Mouse (Mus musculus): Measurements from ENCODE around the gene Eml2. TPM values are rescaled to one million over a fixed set of nuclear protein-coding genes. Genes with fewer than 3 reads are reported as not detected.
A peak's percentile ranks its signal among the peaks of the same experiment; 100 is the strongest.
"Not testable (repeated sequence)": the region's sequence is repeated elsewhere in the genome, so short reads cannot be mapped to it uniquely, and the experiment has no call there.

The Eml2 gene
- total RNA-seq (2021) = 100 to 1,000 TPM; 125 to 133 TPM

- DNase-seq (ENCODE audit: low spot score in 2 of 2) = peak; percentile 87 to 94
- intact Hi-C loops (cut with DNase I) = loop anchor here (5.0 kb wide), 2 partner anchors 51 to 126 kb away; partner anchors contain the start of gene Opa3
Measured at GRCm38 (mm10) chr7:19175708-19176515, at the start of gene Eml2. Gene Eml2 (plus strand): TSS chr7:19176421.

- no peak for DNase-seq (ENCODE audit: low spot score in 2 of 2)
- intact Hi-C loops (cut with DNase I) = no loop called here
Measured at GRCm38 (mm10) chr7:19127744-19128143, 48.5 kb upstream of the Eml2 start.

GRCm38 (mm10) chr7:19129396-19129795, 46.8 kb upstream of the Eml2 start:
- no peak for DNase-seq (ENCODE audit: low spot score in 2 of 2)

GRCm38 (mm10) chr7:19130657-19131056, 45.6 kb upstream of the Eml2 start:
- intact Hi-C loops (cut with DNase I) = no loop called here
- no peak for DNase-seq (ENCODE audit: low spot score in 2 of 2)

More at GRCm38 (mm10) chr7:19129396-19129795, 46.8 kb upstream of the Eml2 start:
- intact Hi-C loops (cut with DNase I) = no loop called here

GRCm38 (mm10) chr7:19131324-19131848, 44.8 kb upstream of the Eml2 start:
- DNase-seq (ENCODE audit: low spot score in 2 of 2) = peak; percentile 97 to 99
- intact Hi-C loops (cut with DNase I) = no loop called here

- DNase-seq (ENCODE audit: low spot score in 2 of 2) = no peak
- intact Hi-C loops (cut with DNase I) = no loop called here
Measured at GRCm38 (mm10) chr7:19136168-19136567, 40.1 kb upstream of the Eml2 start.

- DNase-seq (ENCODE audit: low spot score in 2 of 2) = peak; percentile 62 to 80
- intact Hi-C loops (cut with DNase I) = no loop called here
Measured at GRCm38 (mm10) chr7:19136673-19137334, 39.4 kb upstream of the Eml2 start.

GRCm38 (mm10) chr7:19137380-19137779, 38.8 kb upstream of the Eml2 start:
- peak; percentile 29 to 63 for DNase-seq (ENCODE audit: low spot score in 2 of 2)
- intact Hi-C loops (cut with DNase I) = no loop called here

- intact Hi-C loops (cut with DNase I) = no loop called here
- DNase-seq (ENCODE audit: low spot score in 2 of 2) = no peak
Measured at GRCm38 (mm10) chr7:19146793-19147192, 29.4 kb upstream of the Eml2 start.

- DNase-seq (ENCODE audit: low spot score in 2 of 2) = no peak
- intact Hi-C loops (cut with DNase I) = no loop called here
Measured at GRCm38 (mm10) chr7:19147497-19148045, 28.6 kb upstream of the Eml2 start.

- DNase-seq (ENCODE audit: low spot score in 2 of 2) = no peak
- intact Hi-C loops (cut with DNase I) = no loop called here
Measured at GRCm38 (mm10) chr7:19148180-19148874, 27.9 kb upstream of the Eml2 start.

GRCm38 (mm10) chr7:19148875-19149541, 27.2 kb upstream of the Eml2 start, which contains the start of gene Qpctl:
Gene Qpctl (minus strand): TSS chr7:19149291.
- intact Hi-C loops (cut with DNase I) = no loop called here
- DNase-seq (ENCODE audit: low spot score in 2 of 2) = peak; percentile 98 to 100

GRCm38 (mm10) chr7:19149626-19150025, 26.6 kb upstream of the Eml2 start, which contains the start of gene Snrpd2:
Gene Snrpd2 (plus strand): TSS chr7:19149722.
- peak; percentile 96 to 97 for DNase-seq (ENCODE audit: low spot score in 2 of 2)
- intact Hi-C loops (cut with DNase I) = no loop called here

GRCm38 (mm10) chr7:19151121-19151520, 25.1 kb upstream of the Eml2 start:
- intact Hi-C loops (cut with DNase I) = not testable (repeated sequence)

GRCm38 (mm10) chr7:19154796-19155195, 21.4 kb upstream of the Eml2 start:
- intact Hi-C loops (cut with DNase I) = no loop called here
- no peak for DNase-seq (ENCODE audit: low spot score in 2 of 2)

More at GRCm38 (mm10) chr7:19151121-19151520, 25.1 kb upstream of the Eml2 start:
- DNase-seq (ENCODE audit: low spot score in 2 of 2) = not testable (repeated sequence)

GRCm38 (mm10) chr7:19155825-19156475, 20.3 kb upstream of the Eml2 start:
- intact Hi-C loops (cut with DNase I) = no loop called here
- peak in 1 of 2 experiments; percentile 68 for DNase-seq (ENCODE audit: low spot score in 2 of 2)

- DNase-seq (ENCODE audit: low spot score in 2 of 2) = peak; percentile 89 to 95
- intact Hi-C loops (cut with DNase I) = loop anchor here (1.0 kb wide), 1 partner anchor 16 kb away; no protein-coding TSS in a partner anchor
Measured at GRCm38 (mm10) chr7:19157160-19157800, 18.9 kb upstream of the Eml2 start.

GRCm38 (mm10) chr7:19158601-19159000, 17.6 kb upstream of the Eml2 start:
- no peak for DNase-seq (ENCODE audit: low spot score in 2 of 2)
- intact Hi-C loops (cut with DNase I) = no loop called here
